Mouse (Mus musculus) C2C12 (cell line): Measurements from ENCODE around the gene Dagla. TPM values are rescaled to one million over a fixed set of nuclear protein-coding genes. Genes with fewer than 3 reads are reported as not detected.

ENCODE experiments used
- H3K27me3 ChIP-seq: one replicate; pipeline ENCODE4 v1.6.1; 2011; ENCODE audit not compliant: control insufficient read depth, insufficient read depth, insufficient read length
- H3K36me3 ChIP-seq: one replicate; pipeline ENCODE4 v1.6.1; 2011; ENCODE audit not compliant: control insufficient read depth, insufficient read depth
- H3K4me3 ChIP-seq: one replicate; pipeline ENCODE4 v1.5.1; 2011; ENCODE audit warnings: mild to moderate bottlenecking, control low read depth; ENCODE audit not compliant: poor library complexity, insufficient read depth, severe bottlenecking
- H3K79me2 ChIP-seq: one replicate; pipeline ENCODE4 v1.6.1; 2011; ENCODE audit not compliant: control insufficient read depth, insufficient read depth
- H3K79me3 ChIP-seq: one replicate; pipeline ENCODE4 v1.6.1; 2011; ENCODE audit warnings: low read depth, control low read depth
- H3ac ChIP-seq: one replicate; pipeline ENCODE3; 2011; ENCODE audit warnings: low read depth; ENCODE audit not compliant: control insufficient read depth, insufficient read length
- CEBPB ChIP-seq: IDR thresholded peaks from one replicate; pipeline ENCODE4 v1.6.1; 2011; ENCODE audit warnings: low read depth, mild to moderate bottlenecking, control low read depth, moderate library complexity
- CTCF ChIP-seq: IDR thresholded peaks from one replicate; pipeline ENCODE4 v1.5.1; 2011; ENCODE audit not compliant: control insufficient read depth, insufficient read depth, insufficient read length
- FOSL1 ChIP-seq: IDR thresholded peaks from one replicate; pipeline ENCODE4 v1.8.0; 2011; ENCODE audit warnings: mild to moderate bottlenecking, low read length; ENCODE audit not compliant: poor library complexity, insufficient read depth, severe bottlenecking
- MAX ChIP-seq: IDR thresholded peaks from one replicate; pipeline ENCODE4 v1.6.1; 2011; ENCODE audit warnings: mild to moderate bottlenecking, control low read depth
- MYOD1 ChIP-seq: IDR thresholded peaks from one replicate; pipeline ENCODE4 v1.6.1; 2011; ENCODE audit warnings: low read depth; ENCODE audit not compliant: control insufficient read depth, insufficient read length
- MYOG ChIP-seq: IDR thresholded peaks from one replicate; pipeline ENCODE4 v1.6.1; 2011; ENCODE audit not compliant: control insufficient read depth, insufficient read length; ENCODE audit errors: extremely low read depth
- USF1 ChIP-seq: IDR thresholded peaks from one replicate; pipeline ENCODE4 v1.6.1; 2011; ENCODE audit warnings: low read depth, mild to moderate bottlenecking, control low read depth, moderate library complexity
- polyA plus RNA-seq: library from polyadenylated mRNA; unstranded; fragments of >200 nt; fragmentation: generic; extraction: Trizol; gene quantifications from one replicate; pipeline ENCODE4 v1.2.1, GENCODE M21; 2012; ENCODE audit warnings: missing spikeins

Gene Dagla
- polyA plus RNA-seq, 1 experiment, result 8.3 TPM

GRCm38 (mm10) chr19:10276483-10277144 lies 28.1 kb downstream of the Dagla start:
- Histone ChIP-seq H3K79me3 (peaks cover 16% of the 10 kb centered on the region), H3K27me3 (no peaks in the 10 kb centered on the region), H3K4me3 (no peak overlapping the region), H3ac (no peak overlapping the region), H3K36me3 (no peaks in the 10 kb centered on the region), H3K79me2 (peaks cover 74% of the 10 kb centered on the region)
- TF ChIP-seq MAX (no peak), MYOD1 (no peak), CEBPB (no peak), FOSL1 (no peak), MYOG (no peak), USF1 (no peak), CTCF (no peak)

DNA sequence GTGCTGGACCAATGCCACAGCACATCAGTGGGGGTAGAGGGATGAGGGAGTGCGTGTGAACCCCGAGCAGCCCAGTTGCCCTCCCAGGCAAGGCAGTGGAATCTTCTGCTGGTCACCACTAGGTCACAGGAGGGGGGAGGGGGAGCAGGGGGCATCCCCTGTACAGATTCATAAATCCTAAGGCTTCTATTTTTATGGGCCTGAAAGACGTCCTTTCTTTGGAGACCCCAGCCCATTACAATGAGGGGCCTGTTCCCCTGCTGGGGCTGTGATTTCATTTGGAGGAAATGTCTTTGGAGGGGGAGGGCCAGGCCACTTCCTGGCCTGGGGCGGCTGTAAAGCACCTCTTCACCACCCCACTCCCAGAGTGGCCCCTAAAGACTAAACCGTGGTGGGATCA lies 30.6 kb downstream of the Dagla start:
- H3K79me3 ChIP-seq, result peaks cover 15% of the 10 kb centered on the region
- H3K36me3 ChIP-seq, result no peaks in the 10 kb centered on the region
- H3ac ChIP-seq, result no peak overlapping the region
- H3K27me3 ChIP-seq, result no peaks in the 10 kb centered on the region
- H3K4me3 ChIP-seq, result no peak overlapping the region
- peaks cover 57% of the 10 kb centered on the region for H3K79me2 ChIP-seq
- no peak for TF ChIP-seq MAX
- TF ChIP-seq MYOG, result no peak

GRCm38 (mm10) chr19:10272746-10273145 lies 31.9 kb downstream of the Dagla start:
- Histone ChIP-seq H3K79me3 (peaks cover 10% of the 10 kb centered on the region), H3ac (peak overlapping the region; percentile 16), H3K4me3 (no peak overlapping the region), H3K79me2 (peaks cover 44% of the 10 kb centered on the region), H3K27me3 (no peaks in the 10 kb centered on the region), H3K36me3 (peaks cover under 1% of the 10 kb centered on the region)
- TF ChIP-seq MYOG (no peak), MAX (no peak), MYOD1 (peak; percentile 66)

- H3K36me3 ChIP-seq, result peaks cover 7% of the 10 kb centered on the region
- peaks cover 33% of the 10 kb centered on the region for H3K79me2 ChIP-seq
- no peaks in the 10 kb centered on the region for H3K27me3 ChIP-seq
- H3ac ChIP-seq, result no peak overlapping the region
- no peak overlapping the region for H3K4me3 ChIP-seq
- TF ChIP-seq MAX (no peak), FOSL1 (no peak), MYOG (no peak), CEBPB (no peak), MYOD1 (no peak)
- peaks cover 4% of the 10 kb centered on the region for H3K79me3 ChIP-seq
Measured at GRCm38 (mm10) chr19:10271592-10271991, 33.1 kb downstream of the Dagla start.

DNA sequence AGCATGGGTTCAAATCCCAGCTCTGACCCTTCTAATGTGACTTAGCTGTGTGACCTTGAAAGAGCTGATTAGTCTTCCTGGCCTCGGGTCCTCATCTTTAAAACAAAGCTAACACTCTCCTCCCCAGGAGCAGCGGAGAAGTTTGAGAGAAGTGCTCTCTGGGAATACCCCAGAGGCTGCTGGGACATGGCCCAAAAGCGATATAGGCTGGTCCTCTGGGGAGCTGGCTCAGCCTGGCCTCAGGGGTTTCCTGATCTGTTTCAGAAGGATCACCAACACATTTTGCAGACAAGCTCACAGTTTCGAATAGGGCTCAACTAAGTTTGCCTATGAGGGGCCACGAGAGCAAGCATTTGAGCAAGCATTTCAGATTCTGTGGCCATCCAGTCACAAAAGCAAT lies 34.3 kb downstream of the Dagla start:
- H3K27me3 ChIP-seq, result no peaks in the 10 kb centered on the region
- TF ChIP-seq CTCF (no peak), FOSL1 (no peak), CEBPB (no peak), USF1 (no peak), MYOD1 (no peak), MAX (no peak), MYOG (no peak)
- no peak overlapping the region for H3ac ChIP-seq
- H3K36me3 ChIP-seq, result peaks cover 7% of the 10 kb centered on the region
- H3K79me3 ChIP-seq, result peaks cover 4% of the 10 kb centered on the region
- H3K79me2 ChIP-seq, result peaks cover 20% of the 10 kb centered on the region
- no peak overlapping the region for H3K4me3 ChIP-seq

- H3ac ChIP-seq, result no peak overlapping the region
- no peaks in the 10 kb centered on the region for H3K27me3 ChIP-seq
- H3K4me3 ChIP-seq, result no peak overlapping the region
- H3K79me2 ChIP-seq, result peaks cover 13% of the 10 kb centered on the region
- TF ChIP-seq FOSL1 (no peak), MYOG (no peak), MAX (no peak), USF1 (no peak), CTCF (no peak), MYOD1 (no peak), CEBPB (no peak)
- peaks cover 4% of the 10 kb centered on the region for H3K79me3 ChIP-seq
- H3K36me3 ChIP-seq, result peaks cover 7% of the 10 kb centered on the region
Measured at GRCm38 (mm10) chr19:10268851-10269250, 35.8 kb downstream of the Dagla start.
